ENCODE assay signal across 18 mouse cellular contexts in genomic region chr1:85697721-85698493, GRCm38 (mm10). TPM values are rescaled to one million over a fixed set of nuclear protein-coding genes. Genes with fewer than 3 reads are reported as not detected.
DNase-seq lines count a peak whose midpoint lies in the region; ATAC-seq lines count a peak whose summit lies in the region.
"Had no signal": no experiment of that assay in that cellular context is flagged by ENCODE, and none has a peak within 500 bp of the region (broad histone marks: within the 10 kb centered on the region; RNA-seq: fewer than 3 reads in every experiment).

No protein-coding gene starts in this region.

- H3K9me3 ChIP-seq in hindbrain, embryonic 14.5 days (ENCODE audit: control insufficient read depth, low read length) = no peaks in the 10 kb centered on the region
- H3K9me3 ChIP-seq: limb, embryonic 12.5 days; liver, embryonic 12.5 days had no signal

- no peak overlapping the region for H3K4me2 ChIP-seq in hindbrain, embryonic 14.5 days (replicated peaks)
- H3K4me2 ChIP-seq: limb, embryonic 12.5 days; liver, embryonic 12.5 days had no signal

- 91% methylated on average over 4 of the region's 4 CpGs for WGBS in hindbrain, embryonic 14.5 days

- peak; percentile 78 for ATAC-seq in common myeloid progenitor, adult 5-6 weeks (replicated peaks; ENCODE audit: low read depth, poor library complexity, severe bottlenecking)
- no peak for ATAC-seq in hindbrain, embryonic 14.5 days (ENCODE audit: low FRiP score)
- ATAC-seq: liver, embryonic 12.5 days; midbrain, embryonic 16.5 days had no signal

- no peak overlapping the region for H3K27ac ChIP-seq in hindbrain, embryonic 14.5 days
- H3K27ac ChIP-seq: limb, embryonic 12.5 days; liver, embryonic 12.5 days had no signal

- H3K4me1 ChIP-seq in hindbrain, embryonic 14.5 days (replicated peaks; ENCODE audit: control insufficient read depth, insufficient read depth, low read length) = no peaks in the 10 kb centered on the region
- H3K4me1 ChIP-seq: limb, embryonic 12.5 days had no signal

- H3K27me3 ChIP-seq in hindbrain, embryonic 14.5 days (ENCODE audit: control insufficient read depth, insufficient read depth, low read length) = no peaks in the 10 kb centered on the region
- H3K27me3 ChIP-seq: limb, embryonic 12.5 days; liver, embryonic 12.5 days had no signal

- DNase-seq in A20 (ENCODE audit: low read depth, low spot score) = peak; percentile 78
- peak; percentile 38 for DNase-seq in CD4-positive helper T cell, adult 2 months (ENCODE audit: low read depth, low spot score)
- peak; percentile 54 for DNase-seq in naive thymus-derived CD4-positive, alpha-beta T cell, adult 2 months (ENCODE audit: low read depth)
- DNase-seq in hindbrain, embryonic 14.5 days (ENCODE audit: low spot score) = no peak
- no peak for DNase-seq in kidney, postnatal 10 days
- DNase-seq in heart, adult 8-10 months (ENCODE audit: low spot score) = no peak
- DNase-seq: adrenal gland, postnatal 14 days; cerebellum, adult 11-12 months; cerebellum, postnatal 36 days; heart, postnatal 4 days; kidney, adult 9 months; kidney, postnatal 4 days; lung, adult 2 months; right cerebral cortex, postnatal 4 days had no signal

- H3K9ac ChIP-seq in hindbrain, embryonic 14.5 days = no peak overlapping the region
- H3K9ac ChIP-seq: limb, embryonic 12.5 days; liver, embryonic 12.5 days had no signal

- H3K4me3 ChIP-seq in hindbrain, embryonic 14.5 days (replicated peaks; ENCODE audit: low read length) = no peak overlapping the region
- H3K4me3 ChIP-seq: limb, embryonic 12.5 days; liver, embryonic 12.5 days had no signal

- no peaks in the 10 kb centered on the region for H3K36me3 ChIP-seq in hindbrain, embryonic 14.5 days (replicated peaks; ENCODE audit: control insufficient read depth, insufficient read depth)
- H3K36me3 ChIP-seq: limb, embryonic 12.5 days; liver, embryonic 12.5 days had no signal

RNA-seq across cellular contexts. Expression of gene Sp100, which starts 48.1 kb away (rescaled TPM):
- 64.9 and 116 TPM in 2 replicates for total RNA-seq in common myeloid progenitor, adult 5-6 weeks (2017)
- polyA plus RNA-seq in hindbrain, embryonic 14.5 days (2014; fragmentation: Nextera tagmentation; extraction: Ambion mirVana) = 0.27 and 0.48 TPM in 2 replicates
- 10 to 100 TPM; 15.9 to 21.0 (median 19.3) TPM for total RNA-seq in heart, adult 8-10 months (2022)

Comparison
In these comparisons a context has a peak if more than half of its experiments do, and no peak if none do; other contexts are left out.
1. DNase-seq: peak in A20 (single experiment), CD4-positive helper T cell, adult 2 months (single experiment) and naive thymus-derived CD4-positive, alpha-beta T cell, adult 2 months (single experiment); none in hindbrain, embryonic 14.5 days (single experiment), kidney, postnatal 10 days (single experiment) and heart, adult 8-10 months (single experiment).